Mouse (Mus musculus) c-Kit-positive CD71-negative TER-119-negative erythroid progenitor cells, embryonic 14.5 days (primary cell): ENCODE measurements around the gene Wnt5b.
A peak's percentile ranks its signal among the peaks of the same experiment; 100 is the strongest.

ENCODE experiments used
- DNase-seq: peaks from one replicate; pipeline ENCODE4 v3.0.0-alpha.2; 2013; ENCODE audit warnings: low read depth

The Wnt5b gene

GRCm38 (mm10) chr6:119416643-119417042 lies 127.5 kb downstream of the Wnt5b start:
- DNase-seq = no peak

GRCm38 (mm10) chr6:119414262-119415043 lies 129.7 kb downstream of the Wnt5b start:
- DNase-seq = no peak

GRCm38 (mm10) chr6:119412588-119412987 lies 131.6 kb downstream of the Wnt5b start:
- no peak for DNase-seq

- DNase-seq = no peak
These were observed 132.6 kb downstream of the Wnt5b start for GRCm38 (mm10) chr6:119411511-119411910.

- no peak for DNase-seq
These were observed 134.4 kb downstream of the Wnt5b start for GRCm38 (mm10) chr6:119409766-119410165.

- no peak for DNase-seq
These were observed 135.6 kb downstream of the Wnt5b start for GRCm38 (mm10) chr6:119408582-119408981.

GRCm38 (mm10) chr6:119407818-119408217 lies 136.3 kb downstream of the Wnt5b start:
- DNase-seq = no peak

GRCm38 (mm10) chr6:119406528-119406927 lies 137.6 kb downstream of the Wnt5b start:
- DNase-seq = no peak

- no peak for DNase-seq
These were observed 138.8 kb downstream of the Wnt5b start for GRCm38 (mm10) chr6:119405310-119405709.

- no peak for DNase-seq
These were observed 139.3 kb downstream of the Wnt5b start for GRCm38 (mm10) chr6:119404854-119405253.

GRCm38 (mm10) chr6:119402976-119403375 lies 141.2 kb downstream of the Wnt5b start:
- no peak for DNase-seq

GRCm38 (mm10) chr6:119401545-119402304 lies 142.4 kb downstream of the Wnt5b start:
- DNase-seq = no peak

GRCm38 (mm10) chr6:119400649-119401048 lies 143.5 kb downstream of the Wnt5b start:
- DNase-seq = no peak

GRCm38 (mm10) chr6:119399371-119399770 lies 144.8 kb downstream of the Wnt5b start:
- DNase-seq = no peak

GRCm38 (mm10) chr6:119396309-119396634 lies 147.9 kb downstream of the Wnt5b start:
- DNase-seq = peak; percentile 72

GRCm38 (mm10) chr6:119395421-119396308 lies 148.5 kb downstream of the Wnt5b start:
- no peak for DNase-seq

- no peak for DNase-seq
These were observed 151.3 kb downstream of the Wnt5b start for GRCm38 (mm10) chr6:119392836-119393235.

GRCm38 (mm10) chr6:119390728-119391127 lies 153.4 kb downstream of the Wnt5b start:
- no peak for DNase-seq

- no peak for DNase-seq
These were observed 155.1 kb downstream of the Wnt5b start for GRCm38 (mm10) chr6:119389089-119389488.

- peak; percentile 96 for DNase-seq
These were observed 155.5 kb downstream of the Wnt5b start for GRCm38 (mm10) chr6:119388650-119389012.

- DNase-seq = no peak
These were observed 156.1 kb downstream of the Wnt5b start for GRCm38 (mm10) chr6:119387801-119388649.

GRCm38 (mm10) chr6:119386821-119387220 lies 157.3 kb downstream of the Wnt5b start:
- DNase-seq = no peak
